Mouse (Mus musculus): ENCODE measurements around the gene Gp2. TPM values are rescaled to one million over a fixed set of nuclear protein-coding genes. Genes with fewer than 3 reads are reported as not detected.

Gp2 gene
- total RNA-seq (2022) = under 1 TPM in 3 of 4 experiments, not detected in 1; 0.19 to 0.24 (median 0.21) TPM

DNA sequence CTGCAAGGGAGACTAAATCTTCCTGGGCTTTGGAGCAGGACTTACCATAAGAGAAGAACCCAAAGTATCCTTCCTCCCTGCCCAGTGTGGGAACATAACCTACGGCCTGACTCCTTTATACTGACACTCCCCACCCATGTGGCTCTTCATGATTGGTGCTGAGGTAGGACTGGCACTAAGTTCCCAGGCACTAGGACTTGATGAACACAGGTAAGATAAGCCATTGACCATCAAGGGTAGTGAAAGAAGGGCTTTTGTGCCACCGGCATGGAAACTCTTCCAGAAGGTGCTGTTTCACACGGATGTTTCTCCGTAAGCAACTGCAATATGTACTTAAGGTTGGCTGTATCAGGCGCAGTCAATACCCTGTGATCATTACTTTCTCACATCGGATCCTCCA is at the start of gene Gp2:
Gene Gp2 (minus strand): TSS at position 101 of the 400 bp plus-strand sequence.
- DNase-seq (ENCODE audit: low spot score in 2 of 2) = no peak

DNA sequence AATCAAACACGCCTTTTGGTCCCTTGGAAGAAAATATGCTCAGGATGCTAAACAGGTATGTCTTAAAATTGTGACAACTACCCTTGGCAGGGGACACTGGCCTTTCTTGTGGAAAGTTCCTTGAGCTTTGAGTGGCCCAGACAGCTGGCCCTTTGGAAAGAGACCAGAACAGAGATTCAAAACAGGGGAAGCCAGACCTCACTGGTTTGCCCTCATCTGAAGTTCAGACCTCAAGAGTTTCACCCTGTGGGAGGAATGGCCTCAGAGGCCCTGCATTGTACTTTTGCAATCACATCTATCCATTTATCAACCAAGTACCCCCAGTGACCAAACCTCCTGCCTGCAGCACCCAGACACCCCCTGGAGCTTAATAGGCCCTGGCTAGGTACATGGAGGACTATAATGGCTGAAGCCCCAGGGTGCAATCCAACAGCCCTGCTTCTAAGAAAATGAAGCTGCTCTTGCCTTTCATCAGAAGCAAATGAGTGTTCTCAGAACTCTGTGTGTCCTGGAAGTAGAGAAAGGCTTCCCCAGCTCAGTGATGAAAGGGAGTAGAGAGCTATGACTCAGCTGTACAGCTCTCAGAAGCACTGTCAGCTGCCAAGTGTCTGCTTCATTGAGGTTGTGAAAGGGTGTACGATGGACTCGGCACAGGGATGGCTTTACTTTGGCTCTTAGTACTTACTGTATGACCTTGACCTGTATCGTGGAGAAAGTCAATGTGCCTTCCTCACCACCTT is 31.1 kb upstream of the Gp2 start:
- DNase-seq (ENCODE audit: low spot score in 2 of 2) = no peak

DNA sequence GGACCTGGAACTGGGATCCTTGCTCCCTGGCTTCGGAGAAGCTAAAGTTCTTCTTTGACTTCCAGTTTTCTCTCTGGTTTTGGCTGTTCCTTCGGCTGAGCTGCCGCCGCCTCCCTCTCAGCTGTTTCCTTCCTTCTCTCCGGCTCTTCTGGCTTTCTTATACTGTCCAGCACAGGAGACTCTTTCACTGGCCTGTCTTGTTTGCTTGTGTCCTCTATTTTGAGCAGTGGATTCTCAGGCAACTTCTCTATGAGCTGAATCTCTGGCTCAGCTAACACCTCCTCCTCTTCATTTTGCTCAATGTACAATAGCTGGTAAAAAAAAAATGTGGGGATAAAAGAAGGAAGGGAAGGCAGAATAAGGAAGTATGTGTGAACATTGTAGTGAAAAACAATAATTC is 27.6 kb upstream of the Gp2 start:
- peak in 1 of 2 experiments; percentile 9 for DNase-seq (ENCODE audit: low spot score in 2 of 2)

DNA sequence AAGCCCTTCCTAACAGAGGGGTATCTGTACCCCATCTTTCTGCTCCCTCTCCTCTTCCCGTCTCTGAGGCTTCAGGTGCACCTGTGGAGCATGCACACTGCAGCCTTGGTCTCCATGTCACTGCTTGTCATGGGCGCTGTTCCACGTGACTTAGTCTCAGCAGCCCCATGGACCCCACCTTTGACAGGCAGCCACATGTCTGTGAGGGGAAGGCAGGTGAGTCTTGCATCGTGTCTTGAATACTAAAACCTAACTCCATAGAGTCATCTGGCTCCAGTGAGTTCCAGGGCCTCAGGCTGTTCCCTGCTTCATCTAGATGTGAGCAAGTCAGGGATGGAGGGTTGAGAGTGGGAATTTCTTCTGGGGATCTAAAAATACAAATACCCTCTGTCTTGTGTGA is 25.1 kb upstream of the Gp2 start:
- DNase-seq (ENCODE audit: low spot score in 2 of 2) = no peak

DNA sequence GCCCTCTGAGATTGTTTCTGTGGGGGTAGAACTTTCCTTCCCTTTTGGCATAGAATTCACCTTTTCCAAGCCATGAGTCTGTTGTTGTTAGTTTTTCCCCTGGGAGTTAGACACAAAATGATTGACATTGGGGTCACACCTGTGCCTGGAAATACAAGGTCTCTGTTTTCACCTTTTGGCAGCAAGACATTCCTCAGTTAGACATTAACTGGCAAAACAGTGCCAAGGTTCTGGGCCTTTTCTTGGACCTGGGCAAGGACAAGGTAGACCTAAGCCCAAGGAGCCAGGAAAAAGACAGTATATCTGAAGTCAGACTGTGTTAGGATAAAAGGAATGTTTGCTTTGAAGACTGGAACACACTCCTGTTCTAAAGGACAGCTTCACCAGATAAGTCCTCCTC is 20.2 kb upstream of the Gp2 start, which contains the start of gene Umod:
Gene Umod (minus strand): TSS at position 27 of the 400 bp plus-strand sequence.
- no peak for DNase-seq (ENCODE audit: low spot score in 2 of 2)

DNA sequence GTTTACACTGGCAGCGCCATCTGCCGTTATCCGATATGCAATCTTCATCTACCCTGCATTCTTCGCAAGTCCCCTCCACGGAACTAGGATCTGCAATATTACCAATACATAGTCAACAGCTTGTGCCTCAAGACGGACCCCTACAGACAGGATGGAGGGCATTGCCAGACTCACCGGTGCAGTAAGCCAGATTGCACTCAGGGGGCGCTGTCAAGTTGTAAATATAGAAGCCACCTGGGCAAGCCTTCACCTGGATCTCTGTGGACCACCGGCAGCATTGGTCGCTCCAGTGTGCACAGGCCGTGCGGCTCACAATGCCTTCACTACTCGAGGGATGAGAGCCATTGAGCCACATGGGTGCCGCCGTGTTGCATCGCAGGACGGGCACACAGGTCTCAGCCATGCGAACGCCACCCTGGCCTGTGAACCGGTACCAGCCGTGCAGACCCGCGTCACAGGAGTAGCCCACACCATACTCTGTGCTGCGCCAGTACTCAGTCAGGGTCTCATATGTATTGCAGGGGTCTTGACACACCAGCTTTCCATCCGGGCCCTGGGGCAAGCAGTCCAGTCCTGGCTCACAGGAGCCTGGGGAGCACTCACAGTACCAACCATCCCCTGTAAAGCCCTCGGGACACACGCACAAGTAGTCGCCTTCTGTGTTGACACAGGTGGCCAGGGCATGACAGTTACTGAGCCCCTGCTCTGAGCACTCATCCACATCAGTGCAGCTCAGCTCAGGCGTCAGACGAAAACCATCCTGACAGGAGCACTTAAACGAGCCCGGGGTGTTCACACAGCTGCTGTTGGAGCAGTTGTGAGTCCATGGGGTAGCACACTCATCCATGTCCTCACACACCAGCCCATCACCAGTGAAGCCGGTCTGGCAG is 17.7 kb upstream of the Gp2 start:
- DNase-seq (ENCODE audit: low spot score in 2 of 2) = no peak

DNA sequence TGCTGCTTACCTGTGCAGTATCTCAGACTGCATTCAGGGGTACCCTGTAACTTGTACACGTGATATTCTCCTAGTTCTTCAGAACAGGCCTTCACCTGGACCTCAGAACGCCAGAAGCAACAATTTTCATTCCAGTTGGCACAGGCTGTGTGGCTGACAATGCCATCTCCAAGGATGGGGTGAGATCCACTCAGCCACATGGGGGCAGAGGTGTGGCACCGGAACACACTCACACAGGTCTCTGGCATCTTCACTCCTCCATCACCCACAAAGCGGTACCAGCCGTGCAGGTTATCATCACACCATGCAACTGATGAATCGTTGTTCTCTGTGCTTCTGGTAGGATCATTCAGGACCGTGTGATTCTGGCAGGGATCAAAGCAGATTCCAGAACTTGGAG is 4.9 kb downstream of the Gp2 start:
- DNase-seq (ENCODE audit: low spot score in 2 of 2) = no peak

DNA sequence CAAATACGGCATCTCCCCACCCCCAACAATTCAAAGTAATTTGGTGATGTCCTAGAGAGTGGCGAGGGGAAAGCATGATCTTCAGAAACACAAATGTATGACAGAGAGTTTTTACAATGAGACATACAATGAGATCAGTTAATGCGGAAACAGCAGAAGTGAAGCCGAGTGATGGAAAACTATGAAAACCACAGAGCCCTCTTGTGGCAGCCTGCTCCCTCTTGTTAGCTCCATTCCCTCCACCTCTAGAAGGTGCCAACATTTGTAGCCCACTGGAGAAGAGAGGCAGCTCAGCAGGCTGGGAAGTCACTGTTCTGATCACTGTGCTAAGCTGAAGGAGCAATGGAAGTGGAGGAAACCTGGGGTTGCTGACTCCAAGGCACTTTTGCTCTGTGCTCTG is 15.2 kb downstream of the Gp2 start:
- no peak for DNase-seq (ENCODE audit: low spot score in 2 of 2)

DNA sequence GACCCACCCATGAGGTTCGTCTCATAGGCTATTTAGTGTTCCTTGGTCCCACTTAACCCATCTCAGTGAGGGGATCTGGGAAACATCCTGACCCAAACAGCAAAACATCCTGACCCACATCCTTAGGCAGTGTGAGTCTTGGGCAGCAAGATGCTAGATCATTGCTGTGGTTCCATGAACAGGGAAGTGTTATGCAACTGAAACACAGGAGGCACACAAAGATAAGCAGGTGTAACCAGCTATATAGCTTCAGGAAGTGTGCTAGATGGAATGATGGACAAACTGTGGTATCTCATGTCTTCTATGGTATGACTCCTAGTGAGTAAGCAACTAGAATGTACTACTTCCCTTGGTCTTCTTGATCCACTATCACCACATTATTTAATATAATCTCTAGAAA is 17.1 kb downstream of the Gp2 start:
- DNase-seq (ENCODE audit: low spot score in 2 of 2) = no peak

DNA sequence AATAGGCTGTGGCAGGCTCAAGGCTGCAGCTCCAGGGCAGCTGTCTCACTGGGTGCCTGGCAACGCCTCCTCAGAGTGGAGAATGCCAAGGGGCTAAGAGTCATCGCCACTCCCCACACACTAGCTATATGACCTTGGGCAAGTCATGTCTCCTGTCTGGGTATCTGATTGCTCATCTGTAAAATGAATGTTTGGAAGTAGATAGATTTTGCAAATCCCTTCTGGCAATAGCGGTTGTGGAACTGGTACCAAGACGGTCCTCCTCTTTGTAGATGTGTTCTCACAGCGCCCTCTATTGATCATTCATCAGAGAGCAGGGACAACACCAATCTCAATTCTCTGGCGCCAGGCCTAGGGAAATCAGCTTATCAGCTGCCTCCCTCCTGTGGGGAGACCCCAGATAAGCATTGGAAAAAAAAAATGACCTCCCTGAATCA is 31.9 kb downstream of the Gp2 start:
- DNase-seq (ENCODE audit: low spot score in 2 of 2) = peak; percentile 20

DNA sequence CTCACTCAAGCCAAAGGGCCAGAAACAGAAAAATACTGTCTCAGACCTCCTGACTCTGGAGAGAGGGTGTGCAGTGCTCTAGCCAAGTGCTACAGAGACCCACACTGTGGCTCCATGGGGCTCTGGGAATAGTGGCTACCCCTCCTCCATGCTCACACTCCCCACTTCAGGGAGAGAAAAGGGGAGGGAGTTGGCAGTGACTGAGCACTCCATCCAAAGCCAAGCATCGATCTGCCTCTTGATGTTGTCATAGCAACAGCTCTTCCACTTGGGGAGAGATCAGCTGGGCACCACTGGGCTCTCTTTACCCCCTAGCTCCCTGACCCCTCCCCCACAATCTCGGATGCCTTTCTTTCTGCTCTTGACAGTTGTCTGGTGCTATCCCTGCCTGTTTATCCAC is 38.4 kb downstream of the Gp2 start:
- no peak for DNase-seq (ENCODE audit: low spot score in 2 of 2)

DNA sequence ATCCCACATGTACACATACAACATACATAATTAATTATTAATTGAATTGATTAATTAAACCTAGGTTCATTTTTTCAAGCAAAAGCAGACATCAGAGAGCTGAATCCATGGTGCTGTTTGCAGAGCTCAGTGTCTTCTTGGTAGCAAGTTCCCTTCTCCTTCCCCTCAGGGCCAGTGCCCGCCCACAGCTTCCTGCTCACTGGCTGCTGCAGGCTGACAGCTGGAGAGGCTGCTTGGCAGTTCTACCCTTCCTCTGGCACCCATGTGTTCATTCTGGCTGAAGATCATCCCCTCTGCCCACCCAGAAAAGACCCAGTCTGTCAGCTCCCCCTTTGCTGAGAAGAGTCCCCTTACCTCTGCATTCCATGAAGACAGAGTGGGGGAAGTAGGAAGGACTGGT is 40.6 kb downstream of the Gp2 start:
- no peak for DNase-seq (ENCODE audit: low spot score in 2 of 2)

DNA sequence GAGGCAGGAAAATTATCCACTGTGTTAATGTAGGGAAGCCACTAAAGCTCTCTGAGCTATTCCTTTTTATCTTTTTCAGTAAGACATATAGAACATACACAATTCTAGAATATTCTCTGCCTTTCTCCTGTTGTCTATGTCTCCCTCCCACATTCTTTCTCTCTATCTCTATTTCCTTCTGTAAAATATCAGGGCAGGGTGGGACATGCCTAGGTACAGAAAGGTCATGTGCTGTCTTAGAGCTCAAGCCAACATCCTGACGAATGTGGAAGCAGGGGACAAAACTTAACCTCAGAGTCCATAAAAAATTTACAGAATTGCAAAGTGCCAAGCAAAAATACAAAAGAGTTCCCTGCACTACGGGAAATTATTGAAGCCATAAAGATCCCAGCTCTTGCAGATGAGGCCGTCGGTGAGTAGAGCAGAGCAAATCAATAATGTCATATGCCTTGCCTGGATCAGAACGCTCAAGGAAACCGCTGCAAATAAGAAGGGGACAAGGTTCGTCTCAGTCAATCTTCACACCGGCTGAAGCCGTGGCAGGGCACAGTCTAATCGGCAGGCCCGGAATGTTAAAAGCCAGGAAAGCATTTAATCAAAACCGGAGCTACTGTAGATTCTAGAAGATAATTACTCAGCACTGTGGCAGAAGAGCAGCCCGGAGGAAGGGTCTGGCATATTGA is 64.9 kb downstream of the Gp2 start:
- no peak for DNase-seq (ENCODE audit: low spot score in 2 of 2)

Other genes starting within 250 kb of the Gp2 start
- not detected for gene Umod, start 20.0 kb upstream of the Gp2 start, total RNA-seq (2022)
- gene Acsm5, start 60.2 kb upstream of the Gp2 start, total RNA-seq (2022) = 1 to 10 TPM; 1.6 to 3.2 (median 2.0) TPM
- gene Pdilt, start 64.2 kb upstream of the Gp2 start, total RNA-seq (2022) = under 1 TPM in 2 of 4 experiments, not detected in 2; 0.25 to 0.46 TPM
- gene Acsm2, start 95.1 kb upstream of the Gp2 start, total RNA-seq (2022) = not detected
- gene Acsm1, start 147.7 kb upstream of the Gp2 start, total RNA-seq (2022) = not detected
- gene Acsm4, start 230.7 kb upstream of the Gp2 start, total RNA-seq (2022) = under 1 TPM in 1 of 4 experiments, not detected in 3; 0.23 TPM

Measured in left cerebral cortex, adult 8-10 months (tissue).